Mouse (Mus musculus) layer of hippocampus, postnatal 14 days (tissue): ENCODE data around the gene Klb. TPM values are rescaled to one million over a fixed set of nuclear protein-coding genes. Genes with fewer than 3 reads are reported as not detected.

Experiments used
- DNase-seq, 2 experiments: peaks; one replicate each; pipeline ENCODE4 v3.0.0; 2021 to 2022; ENCODE audit warnings: low spot score in 2 of 2, mixed read lengths in 1 of 2
- total RNA-seq, 2 experiments: library from RNA; stranded (reverse); gene quantifications; 2 replicates each; pipeline ENCODE4 v1.2.3; 2021

Klb gene
- total RNA-seq, 2 experiments from 2014 or later: 0.46 to 0.74 TPM

DNA sequence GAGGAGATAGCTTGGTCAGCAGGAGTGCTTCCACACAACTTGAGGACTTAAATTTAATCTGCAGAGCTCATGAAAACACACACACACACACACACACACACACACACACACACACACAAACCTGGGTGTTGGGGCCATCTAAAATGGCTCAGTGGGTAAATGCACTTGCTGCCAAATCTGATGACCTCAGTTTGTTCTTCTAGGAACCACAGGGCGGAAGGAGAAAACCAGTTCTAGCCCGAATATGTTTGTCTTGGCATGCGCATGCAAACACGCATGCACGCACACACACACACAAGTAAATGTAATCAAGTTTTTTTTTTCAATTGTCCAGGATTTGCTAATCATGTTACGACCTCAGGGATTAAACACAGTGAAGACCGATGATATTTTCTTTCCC is 23.4 kb downstream of the Klb start:
- no peak for DNase-seq

DNA sequence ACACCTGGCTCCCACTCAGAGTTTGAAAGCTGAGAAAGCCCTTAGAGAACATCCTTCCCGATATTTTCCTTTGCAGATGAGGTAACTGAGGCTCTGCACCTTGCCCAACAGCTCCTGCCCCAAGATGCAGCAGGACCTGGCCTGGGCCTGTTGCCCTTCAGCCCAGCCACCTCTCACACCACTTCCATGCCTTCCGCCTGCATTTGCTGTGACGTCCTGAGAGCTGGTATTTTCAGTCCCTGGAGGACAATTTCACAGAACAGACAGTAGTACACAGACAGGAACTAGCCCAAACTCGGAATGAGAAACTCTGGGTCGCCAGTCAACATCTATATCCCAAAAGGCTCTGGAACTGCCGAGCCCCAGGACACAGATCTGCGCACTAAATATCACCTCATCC is 26.6 kb downstream of the Klb start:
- DNase-seq: no peak

DNA sequence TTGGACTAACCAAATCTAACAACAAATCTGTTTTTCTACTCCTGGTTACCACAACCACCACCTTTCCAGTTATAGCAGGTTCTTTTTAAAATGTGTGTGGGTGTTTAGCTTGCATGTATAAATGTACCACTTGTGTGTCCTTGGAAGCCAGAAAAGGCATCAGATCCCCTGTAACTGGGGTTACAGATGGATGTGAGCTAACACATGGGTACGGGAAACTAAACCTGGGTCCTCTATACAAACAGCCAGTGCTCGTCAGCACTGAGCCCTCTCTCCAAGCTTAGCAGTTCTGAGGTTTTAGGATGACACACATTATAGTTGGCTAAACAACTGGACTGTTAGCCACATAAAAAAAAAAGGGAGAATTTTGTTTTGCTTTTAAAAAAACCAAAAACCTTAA is 37.6 kb downstream of the Klb start:
- DNase-seq: peak in 1 of 2 experiments; percentile 34

DNA sequence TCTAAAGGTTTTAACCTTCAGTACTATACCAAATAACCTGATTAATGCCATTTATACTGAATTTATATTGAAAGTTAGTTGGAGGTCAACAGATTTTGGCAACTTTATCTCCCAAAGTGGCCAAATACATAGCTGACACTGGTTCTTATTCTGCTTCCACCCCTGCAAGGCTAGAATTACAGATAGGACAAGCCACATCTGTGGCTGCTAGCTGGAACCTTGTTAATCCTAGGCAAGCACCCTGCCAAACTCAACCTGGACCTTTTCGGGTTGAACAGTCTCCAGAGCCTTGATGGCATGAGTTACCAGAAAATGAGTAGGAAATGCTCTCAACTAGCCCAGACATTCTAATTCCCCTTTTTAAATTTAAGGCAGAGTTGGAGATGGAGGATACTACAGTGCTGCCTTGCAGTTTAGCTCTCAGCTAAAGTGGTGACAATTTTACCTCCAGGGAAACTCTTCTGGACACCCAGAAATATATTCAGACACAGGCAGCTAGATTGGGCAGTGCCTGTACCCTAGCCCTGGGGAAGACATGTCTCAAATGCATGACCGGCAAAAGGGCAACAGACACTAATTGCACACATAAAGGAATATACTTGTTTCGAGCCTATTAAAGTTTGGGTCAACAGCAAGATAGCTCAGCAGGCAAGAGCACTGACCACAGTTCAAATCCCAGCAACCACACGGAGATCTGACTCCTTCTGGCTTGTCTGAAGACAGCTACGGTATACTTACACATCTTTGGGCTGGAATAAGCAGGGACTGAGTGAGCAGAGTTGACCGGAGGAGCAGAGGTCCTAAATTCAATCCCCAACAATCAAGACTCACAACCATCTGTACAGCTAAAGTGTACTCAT is 39.1 kb downstream of the Klb start:
- no peak for DNase-seq

DNA sequence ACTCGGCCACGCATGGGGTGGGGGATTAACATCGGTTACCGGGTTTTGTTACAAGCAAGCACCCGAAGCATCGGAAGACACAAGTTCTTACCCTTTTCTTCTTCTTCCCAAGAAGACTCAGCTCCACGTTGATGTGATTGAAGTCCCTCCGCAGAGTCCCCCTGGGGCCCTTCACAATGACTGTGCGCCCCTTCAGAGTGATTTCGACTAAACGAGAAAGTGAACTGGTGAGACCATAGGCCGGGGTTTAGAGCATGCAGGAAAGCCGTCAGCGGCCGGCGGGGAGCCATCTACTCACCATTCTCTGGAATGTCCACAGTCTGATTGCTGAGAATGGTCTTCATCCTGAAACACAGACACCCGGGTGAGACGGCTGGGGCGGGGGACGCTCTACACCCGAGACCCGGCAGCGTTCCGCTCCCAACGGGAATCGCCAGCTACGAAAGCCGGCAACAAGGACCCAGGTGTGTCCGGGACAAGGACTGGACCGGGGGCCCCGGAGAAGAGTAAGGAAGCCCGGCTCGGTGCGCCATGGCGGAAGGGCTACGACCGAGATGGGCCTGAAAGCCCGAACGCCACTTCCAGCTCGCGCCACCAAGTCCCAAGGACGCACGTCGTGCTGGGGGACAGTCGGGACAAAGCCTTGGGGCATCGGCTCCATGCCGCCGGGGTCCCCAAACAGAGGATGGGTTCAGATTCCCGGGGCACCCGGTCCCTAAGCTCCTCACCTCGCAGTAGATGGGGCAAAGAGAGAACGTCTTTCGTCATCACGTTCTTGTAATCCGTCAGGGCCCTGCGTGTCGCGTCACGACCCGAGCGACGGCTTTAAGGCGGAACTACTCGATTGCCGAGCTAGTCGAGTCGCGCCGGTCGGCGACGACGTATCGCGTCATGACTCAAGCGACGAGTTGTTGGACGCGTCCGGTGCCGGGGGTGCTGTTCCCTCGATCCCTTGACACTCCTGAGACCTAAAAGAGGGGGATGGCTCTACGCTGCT is 42.8 kb downstream of the Klb start, which contains the start of the genes Rpl9 and Lias:
Rpl9 (minus strand) TSS at position 797 of the 997 bp plus-strand sequence.
Lias (plus strand) TSS at position 850 of the 997 bp plus-strand sequence.
- DNase-seq: peak; percentile 99

DNA sequence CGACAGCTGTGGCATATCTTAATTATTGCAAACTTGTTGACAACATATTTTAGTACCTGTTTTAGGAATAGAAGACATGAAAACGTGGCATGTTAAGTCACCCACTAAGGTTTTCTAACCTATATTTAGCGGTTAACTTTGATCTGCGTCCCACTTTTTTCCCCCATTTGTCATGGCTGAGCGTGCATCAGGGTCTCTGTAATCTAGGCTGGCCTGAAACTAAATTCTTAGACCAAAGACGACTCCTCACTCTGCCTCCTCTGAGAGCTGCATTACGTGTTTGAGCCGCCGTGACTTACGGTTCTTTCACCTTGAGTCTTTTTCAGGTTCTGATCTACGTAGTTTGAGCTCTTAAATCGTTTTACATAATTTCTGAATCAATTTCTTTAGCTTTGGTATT is 43.6 kb downstream of the Klb start:
- DNase-seq: peak in 1 of 2 experiments; percentile 15

DNA sequence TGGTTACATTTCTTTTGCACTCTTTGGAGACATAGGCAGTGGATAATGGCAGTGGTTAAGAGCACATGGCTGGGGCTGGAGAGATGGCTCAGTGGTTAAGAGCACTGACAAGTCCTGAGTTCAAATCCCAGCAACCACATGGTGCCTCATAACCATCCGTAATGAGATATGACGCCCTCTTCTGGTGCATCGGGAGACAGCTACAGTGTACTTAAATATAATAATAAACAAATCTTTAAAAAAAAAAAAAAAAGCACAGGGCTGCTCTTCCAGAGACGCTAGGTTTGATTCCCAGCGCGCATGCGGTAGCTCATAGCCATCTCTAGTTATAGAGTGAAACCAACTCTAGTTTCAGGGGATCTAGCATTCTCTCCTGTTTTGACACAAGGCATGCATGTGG is 46.3 kb downstream of the Klb start:
- no peak for DNase-seq

DNA sequence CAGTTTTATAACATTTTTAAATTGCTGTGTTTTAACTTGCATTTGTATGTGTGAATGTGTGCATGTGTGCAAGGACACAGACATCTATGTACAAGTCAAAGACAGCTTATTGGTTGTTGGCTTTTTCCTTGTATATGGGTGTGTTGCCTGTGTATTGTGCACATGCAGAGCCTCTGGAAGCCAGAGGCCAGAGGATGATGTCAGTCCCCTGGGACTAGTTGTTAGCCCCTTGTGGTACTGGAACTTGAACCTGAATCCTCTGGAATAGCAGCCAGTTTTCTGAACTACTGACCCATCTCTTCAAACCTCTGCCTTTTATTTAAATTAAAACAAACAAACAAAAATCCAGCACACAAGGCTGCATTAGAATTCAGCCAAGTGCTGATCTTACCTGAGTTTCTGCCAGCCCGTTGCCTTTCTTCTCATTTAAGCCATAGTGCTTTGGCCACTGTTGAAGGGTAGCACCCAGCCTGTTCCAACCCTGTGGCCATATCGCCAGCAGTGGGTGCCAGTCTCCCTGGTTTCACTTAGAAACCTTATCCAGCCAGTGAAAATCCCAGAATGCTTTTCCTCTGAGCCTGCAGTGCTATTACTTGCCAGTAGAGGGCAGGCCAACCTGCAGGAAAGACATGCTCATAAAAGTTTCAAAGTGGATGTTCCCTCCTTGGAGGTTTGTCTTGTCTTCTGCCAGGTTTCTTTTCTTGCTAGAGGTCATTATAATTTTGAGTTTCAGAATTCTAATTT is 53.3 kb downstream of the Klb start:
- peak; percentile 75 to 85 for DNase-seq

DNA sequence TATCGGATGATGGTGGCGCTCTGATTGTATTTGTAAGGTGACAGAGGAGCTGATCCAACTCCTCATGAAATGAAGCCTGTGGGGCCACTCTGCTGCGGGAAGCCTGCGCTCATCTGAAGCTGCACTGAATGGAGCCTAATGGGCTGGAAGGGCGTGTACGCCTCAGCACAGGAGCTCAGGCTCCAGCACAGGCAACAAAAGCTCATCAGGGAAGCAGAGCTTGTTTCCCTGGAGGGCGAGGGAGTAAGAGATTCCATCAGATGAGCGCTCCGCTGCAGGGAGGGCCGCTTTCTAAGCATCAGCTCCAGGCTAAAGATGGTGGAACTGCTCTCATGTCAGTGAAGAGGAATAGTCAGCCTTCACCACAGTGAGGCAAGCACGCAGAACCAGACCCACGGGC is 59.9 kb downstream of the Klb start:
- no peak for DNase-seq

DNA sequence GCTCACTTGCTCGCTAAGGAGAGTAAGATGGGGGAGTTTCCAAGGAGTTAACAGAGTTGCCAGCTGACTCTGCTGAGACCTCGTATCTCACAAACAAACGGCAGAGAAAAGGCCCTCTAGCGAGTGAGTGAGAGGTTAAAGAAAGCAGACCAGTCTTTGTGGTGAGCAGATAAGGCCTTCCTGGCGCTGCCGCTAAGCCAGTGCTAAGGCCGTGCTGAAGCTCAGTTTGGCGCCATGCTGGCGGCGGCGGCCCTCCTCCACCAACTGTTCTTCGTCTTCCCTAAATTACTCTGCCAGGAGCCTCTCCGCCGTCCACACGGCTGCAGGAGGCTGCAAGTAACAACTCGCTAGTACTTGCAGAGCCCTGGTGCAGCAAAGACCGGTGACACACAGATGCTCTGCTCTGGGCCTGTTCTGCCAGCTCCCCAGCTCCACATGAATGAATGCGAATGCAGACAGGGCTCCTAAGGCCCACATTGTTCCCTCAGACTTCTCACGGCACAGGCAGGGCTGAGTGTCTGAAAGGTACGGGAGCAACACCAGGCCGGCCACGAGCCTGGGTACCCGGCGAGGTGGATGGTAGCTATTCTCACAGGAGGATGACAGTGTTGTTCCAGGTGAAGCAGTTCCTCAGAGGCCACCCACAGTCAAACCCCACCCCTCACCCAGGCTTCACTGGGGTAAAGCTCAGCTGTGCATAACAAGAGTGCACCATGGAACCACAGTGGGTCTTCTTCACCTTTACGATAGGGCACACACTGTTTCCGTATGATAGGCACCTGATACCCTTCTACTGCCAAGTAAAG is 67.7 kb downstream of the Klb start:
- DNase-seq: no peak

DNA sequence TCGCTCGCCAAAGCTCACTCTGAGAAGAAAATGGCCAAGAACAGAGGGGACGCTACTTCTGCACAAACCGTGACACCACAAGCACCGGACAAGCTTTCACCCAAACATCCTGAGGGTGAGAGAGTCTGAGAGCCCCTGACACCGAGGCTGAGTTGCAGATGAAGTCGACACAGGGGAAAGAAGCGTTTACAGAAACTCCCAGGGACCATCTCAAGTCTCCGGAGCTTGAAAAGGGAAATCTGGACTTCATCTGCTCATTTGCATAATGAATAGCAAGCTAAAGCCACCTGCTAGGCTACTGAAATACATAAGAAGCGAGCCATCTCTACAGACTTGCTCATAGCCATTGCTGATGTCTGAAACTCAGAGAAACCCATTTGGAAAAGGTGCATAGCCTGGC is 71.0 kb downstream of the Klb start:
- DNase-seq: no peak

DNA sequence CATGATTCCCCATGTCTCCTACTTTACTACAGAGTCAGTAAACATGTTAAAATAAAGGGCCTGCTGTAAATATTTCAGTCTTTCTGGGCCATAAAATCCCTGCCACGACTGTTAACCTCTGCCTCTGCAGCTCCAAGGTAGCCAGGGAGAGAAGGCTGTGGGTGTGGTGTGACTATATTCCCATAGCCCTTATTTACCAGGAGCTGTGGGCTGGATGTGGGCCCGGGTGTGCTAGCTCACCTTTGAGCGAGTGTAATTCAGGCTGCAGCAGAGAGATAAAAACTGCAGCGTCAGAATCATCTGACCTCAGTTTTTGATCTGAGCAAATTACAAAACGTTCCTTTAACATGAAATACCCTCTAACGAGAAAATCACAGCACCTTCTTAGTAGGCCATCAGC is 72.7 kb downstream of the Klb start:
- DNase-seq: no peak

DNA sequence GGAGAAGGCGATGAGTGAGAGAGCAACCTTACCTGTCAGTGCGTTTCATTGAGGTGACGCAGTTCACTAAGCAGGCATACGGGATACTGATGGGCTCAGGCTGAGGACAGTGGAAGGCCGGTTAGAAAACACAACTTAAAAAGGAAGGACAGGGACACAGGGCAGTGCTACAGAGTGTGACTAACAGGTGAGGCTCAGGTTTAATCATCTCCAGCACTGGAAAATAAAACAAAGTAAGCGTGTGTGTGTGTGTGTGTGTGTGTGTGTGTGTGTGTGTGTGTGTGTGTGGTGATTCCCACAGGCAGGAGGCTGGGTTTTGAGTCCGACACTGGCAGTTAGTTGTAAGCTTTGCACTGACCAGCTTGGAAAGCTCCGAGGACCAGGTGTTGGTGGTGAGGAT is 74.7 kb downstream of the Klb start:
- no peak for DNase-seq

DNA sequence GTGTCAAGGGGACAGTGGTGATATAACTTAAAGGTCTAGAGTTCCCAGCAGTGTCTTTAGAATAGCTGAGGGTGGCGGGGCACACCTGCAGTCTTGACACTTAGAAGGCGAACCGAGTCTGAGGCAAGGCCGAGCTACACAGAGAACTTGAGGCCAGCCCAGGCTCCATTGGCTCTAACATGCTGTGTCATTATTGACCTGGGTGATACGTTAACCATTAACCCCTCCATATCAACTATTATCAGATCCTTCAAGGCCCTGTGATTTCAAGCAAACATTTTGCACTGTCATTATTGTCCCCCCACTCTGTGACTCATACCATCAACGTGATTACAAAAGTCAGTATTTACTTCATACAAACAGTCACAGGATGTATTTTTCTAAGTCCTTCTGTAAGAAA is 76.1 kb downstream of the Klb start:
- DNase-seq: no peak

DNA sequence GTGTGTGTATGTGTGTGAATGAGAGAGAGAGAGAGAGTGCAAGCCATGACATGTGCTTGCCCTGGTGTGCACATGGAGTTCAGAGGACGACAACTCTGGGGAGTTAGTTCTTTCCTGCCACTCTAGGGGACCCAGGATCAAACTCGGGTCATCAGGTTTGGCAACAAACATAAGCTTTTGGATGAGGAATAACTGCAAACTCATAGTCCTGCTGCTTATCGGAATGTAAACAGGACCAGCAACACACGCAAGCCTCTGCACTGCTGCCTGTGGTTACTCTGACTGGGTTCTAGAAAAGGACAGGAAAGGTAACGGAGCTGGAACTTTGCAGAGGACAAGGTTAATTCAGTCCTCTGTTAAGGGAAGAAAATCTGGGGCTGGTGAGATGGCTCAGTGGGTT is 77.1 kb downstream of the Klb start:
- no peak for DNase-seq

DNA sequence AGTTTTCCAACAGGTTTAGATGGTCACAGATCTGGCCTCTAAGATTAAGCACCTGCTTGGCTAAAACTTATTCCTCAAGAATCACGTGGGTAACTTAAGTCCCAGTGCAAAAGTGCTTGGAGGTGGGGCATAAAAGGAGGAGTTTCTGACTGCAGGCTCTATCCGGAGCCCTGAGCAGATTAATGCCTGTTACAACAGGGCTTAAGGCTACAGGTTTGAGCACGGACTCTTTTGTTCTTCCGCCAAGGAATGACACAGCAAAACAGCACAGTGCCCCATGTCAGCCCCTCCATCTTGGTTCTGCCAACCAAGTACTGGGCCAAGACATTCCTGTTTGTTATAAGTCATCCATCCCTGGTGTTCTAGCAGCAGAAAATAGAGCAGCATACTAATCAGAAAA is 80.2 kb downstream of the Klb start:
- DNase-seq: no peak

DNA sequence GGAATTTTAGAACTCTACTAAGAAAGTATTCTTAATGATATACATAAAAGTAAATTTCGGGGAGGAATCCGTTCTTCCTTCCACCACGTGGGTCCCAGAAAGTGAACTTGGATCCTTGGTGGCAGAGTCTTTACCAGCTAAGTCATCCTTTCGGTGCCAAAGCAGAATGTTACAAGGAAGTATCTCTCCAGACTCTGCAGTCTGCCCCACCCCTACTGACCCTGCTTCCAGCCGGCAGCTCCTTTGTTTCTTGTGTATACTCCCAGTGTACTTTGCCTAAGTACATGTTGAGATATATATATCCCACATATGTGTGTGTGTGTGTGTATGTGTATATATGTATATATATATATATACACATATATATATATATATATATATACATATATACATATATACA is 81.3 kb downstream of the Klb start:
- DNase-seq: no peak
